Mouse (Mus musculus) regulatory T cell (primary cell): ENCODE results near the gene St3gal6.

Experiments used
- in situ Hi-C: fragments of 300-600 bp; cut with MboI, MseI; formaldehyde crosslinking; loops from one replicate; pipeline ENCODE4 v1.15.1; 2025; ENCODE audit warnings: high pct_unique_total_duplicates

St3gal6 gene

GRCm38 (mm10) chr16:58432384-58432783, 91.7 kb downstream of the St3gal6 start:
- in situ Hi-C loops, result loop anchor here (10.0 to 25.0 kb wide), 2 partner anchors 148 to 795 kb away; no protein-coding TSS in a partner anchor

GRCm38 (mm10) chr16:58430246-58430645, 93.8 kb downstream of the St3gal6 start:
- in situ Hi-C loops, result loop anchor here (10.0 to 25.0 kb wide), 2 partner anchors 145 to 793 kb away; no protein-coding TSS in a partner anchor

- in situ Hi-C loops, result loop anchor here (25.0 kb wide), 1 partner anchor 1215 kb away; the partner anchor contains the start of gene Arl6
Observed at GRCm38 (mm10) chr16:58421696-58422354, 102.2 kb downstream of the St3gal6 start.
